Mouse (Mus musculus) heart, postnatal 0 days (tissue): Measurements from ENCODE around the gene Mtss1l. TPM values are rescaled to one million over a fixed set of nuclear protein-coding genes. Genes with fewer than 3 reads are reported as not detected.
A peak's percentile ranks its signal among the peaks of the same experiment; 100 is the strongest.

ENCODE experiments used
- ATAC-seq: fragments of 200-750 bp; cut with Nextera tagmentation; 2 replicates; pipeline ENCODE4 v1.8.0; 2017; ENCODE audit warnings: low read depth, moderate number of reproducible peaks, moderate library complexity; ENCODE audit not compliant: insufficient read depth
- DNase-seq: peaks from one replicate; pipeline ENCODE4 v3.0.0-alpha.2; 2016; ENCODE audit warnings: low spot score
- H3K27ac ChIP-seq: fragments of 300-500 bp; sonication (generic); 2 replicates; pipeline ENCODE4 v1.5.1; 2014; ENCODE audit warnings: low read depth, mild to moderate bottlenecking
- H3K27me3 ChIP-seq: fragments of 300-500 bp; sonication (generic); 2 replicates; pipeline ENCODE4 v1.6.1; 2014; ENCODE audit warnings: low read length, mixed read lengths; ENCODE audit not compliant: control insufficient read depth, insufficient read depth
- H3K36me3 ChIP-seq: fragments of 300-500 bp; sonication (generic); replicated peaks from 2 replicates; pipeline ENCODE4 v1.6.1; 2014; ENCODE audit warnings: low read length, mixed read lengths; ENCODE audit not compliant: control insufficient read depth, insufficient read depth
- H3K4me1 ChIP-seq: fragments of 300-500 bp; sonication (generic); 2 replicates; pipeline ENCODE4 v1.6.1; 2014; ENCODE audit warnings: antibody characterized with exemption; ENCODE audit not compliant: control insufficient read depth, insufficient read depth
- H3K4me2 ChIP-seq: fragments of 300-500 bp; sonication (generic); 2 replicates; pipeline ENCODE4 v1.6.1; 2014; ENCODE audit warnings: low read depth, mild to moderate bottlenecking, low read length, moderate library complexity
- H3K4me3 ChIP-seq: fragments of 300-500 bp; sonication (generic); 2 replicates; pipeline ENCODE4 v1.5.1; 2014; ENCODE audit warnings: low read depth, low read length
- H3K9ac ChIP-seq: fragments of 300-500 bp; sonication (generic); replicated peaks from 2 replicates; pipeline ENCODE4 v1.6.1; 2014; ENCODE audit warnings: low read depth, low read length, mixed read lengths
- H3K9me3 ChIP-seq: fragments of 300-500 bp; sonication (generic); replicated peaks from 2 replicates; pipeline ENCODE4 v1.6.1; 2016; ENCODE audit warnings: low read length; ENCODE audit not compliant: control insufficient read depth
- CTCF ChIP-seq: IDR thresholded peaks from 2 replicates; pipeline ENCODE4 v1.5.1; 2016; ENCODE audit warnings: antibody characterized with exemption, control low read depth, low read depth
- EP300 ChIP-seq: IDR thresholded peaks from 2 replicates; pipeline ENCODE4 v1.6.1; 2016; ENCODE audit warnings: antibody characterized with exemption, low read depth
- WGBS: fragments of 180-500 bp; shearing (Covaris S2); extraction: QIAGEN DNeasy Blood & Tissue Kit; methylation state at CpG from one replicate; pipeline ENCODE4 v1.1.7; 2014; 5-methylcytosine and 5-hydroxymethylcytosine counted together
- polyA plus RNA-seq: library from polyadenylated mRNA; unstranded; fragments of >200 nt; fragmentation: Nextera tagmentation; extraction: Ambion mirVana; gene quantifications from 2 replicates; pipeline ENCODE4 v1.2.1, GENCODE M21; 2015
- total RNA-seq: library from RNA; depleted of rRNA; stranded (reverse); fragments of >200 nt; gene quantifications from 2 replicates; pipeline ENCODE4 v1.2.3, GENCODE M21; 2014; ENCODE audit warnings: low replicate concordance; rRNA removed

The Mtss1l gene
- total RNA-seq (11.3 and 12.6 TPM in 2 replicates), polyA plus RNA-seq (4.1 and 5.1 TPM in 2 replicates)

DNA sequence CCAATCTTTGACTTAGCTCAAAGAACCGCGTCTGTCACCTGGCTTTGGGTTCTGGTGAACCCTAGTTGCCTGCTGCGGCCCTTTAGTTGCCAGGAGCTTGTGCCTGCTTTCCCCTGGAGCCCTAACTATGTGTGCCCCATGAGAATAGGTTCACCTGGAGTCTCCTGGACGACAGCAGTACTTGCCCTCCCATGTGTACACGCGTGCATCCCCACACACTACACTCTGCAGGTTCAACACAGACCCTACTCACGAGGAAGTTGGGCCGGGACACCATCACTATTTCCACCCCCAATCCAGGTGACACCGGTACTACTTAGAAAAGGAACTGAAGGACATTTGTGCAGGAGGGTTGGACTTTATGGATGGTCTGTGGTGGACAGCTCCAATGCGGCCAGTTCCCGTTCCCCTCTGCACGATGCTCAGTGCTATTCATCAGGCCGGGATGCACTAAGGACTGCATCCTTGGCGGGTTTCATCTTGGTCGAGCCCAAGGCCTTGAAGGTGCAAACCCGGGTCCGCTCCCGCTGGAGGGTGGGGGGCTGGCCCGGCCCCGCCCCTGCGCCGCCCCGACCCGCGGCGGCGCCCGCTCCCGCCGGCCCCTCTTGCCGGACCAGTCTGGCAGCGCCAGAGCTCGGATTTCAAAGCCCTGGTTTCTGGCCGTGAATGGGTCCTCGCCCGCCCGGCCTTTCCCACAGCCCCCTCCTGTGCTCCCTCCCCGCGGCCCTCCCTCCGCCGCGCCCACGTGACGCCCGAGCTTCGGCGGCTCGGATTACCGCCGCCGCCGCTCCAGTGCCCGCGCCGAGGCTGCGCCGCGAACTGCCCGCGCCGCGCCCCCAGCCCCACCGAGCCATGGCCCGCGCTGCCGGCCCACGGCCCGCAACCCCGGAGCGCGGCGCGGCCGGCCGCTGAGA is at the start of gene Mtss1l:
Mtss1l (plus strand) TSS at position 792 of the 914 bp plus-strand sequence.
- peak; percentile 73 for DNase-seq
- Histone ChIP-seq H3K4me3 (peak within 1 kb of the TSS; percentile 76), H3K27ac (peak within 1 kb of the TSS; percentile 89), H3K27me3 (no peaks in the 10 kb centered on the region), H3K4me2 (peak within 1 kb of the TSS; percentile 81), H3K36me3 (peaks cover 2% of the 10 kb centered on the region; the same call in 1 of the 2 replicates), H3K9me3 (no peaks in the 10 kb centered on the region), H3K4me1 (peaks cover 28% of the 10 kb centered on the region), H3K9ac (peak within 1 kb of the TSS; percentile 90)
- peak; percentile 84 for ATAC-seq
- TF ChIP-seq CTCF (no peak), EP300 (no peak)
- 9% methylated on average over 58 of the region's 75 CpGs for WGBS

DNA sequence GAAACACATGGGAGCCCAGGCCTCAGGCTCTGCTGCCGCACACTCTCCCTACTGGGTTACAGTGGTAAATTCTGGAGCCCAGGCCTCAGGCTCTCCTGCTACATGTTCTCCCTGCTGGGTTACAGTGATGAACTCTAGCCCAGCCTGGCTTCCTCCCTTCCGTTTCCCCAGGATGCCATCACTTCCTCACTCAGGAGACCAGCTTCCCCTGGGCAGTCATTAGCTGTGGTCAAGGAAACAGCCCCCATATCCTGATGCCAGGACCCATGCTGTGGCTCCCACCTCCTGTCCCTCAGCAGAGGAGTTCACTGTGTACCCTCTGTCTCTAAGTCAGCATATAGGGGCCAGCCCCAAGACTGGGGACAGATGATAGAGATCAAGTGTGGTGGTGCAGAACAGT is 49.1 kb upstream of the Mtss1l start:
- ATAC-seq (peak; percentile 16; the same call in 1 of the 2 replicates), DNase-seq (no peak)
- H3K4me2 ChIP-seq = no peak overlapping the region
- H3K9ac ChIP-seq = no peak overlapping the region
- H3K27me3 ChIP-seq = no peaks in the 10 kb centered on the region
- TF ChIP-seq CTCF = no peak
- peak; percentile 66; the same call in 1 of the 2 replicates for TF ChIP-seq EP300
- peak overlapping the region; percentile 81 for H3K27ac ChIP-seq
- 75% methylated on average over 2 of the region's 2 CpGs for WGBS
- H3K4me3 ChIP-seq = no peak overlapping the region
- H3K36me3 ChIP-seq = no peaks in the 10 kb centered on the region
- no peaks in the 10 kb centered on the region for H3K9me3 ChIP-seq
- H3K4me1 ChIP-seq = peaks cover 45% of the 10 kb centered on the region

- TF ChIP-seq EP300 (no peak), CTCF (no peak)
Measured at GRCm38 (mm10) chr8:110673168-110673567, 48.1 kb upstream of the Mtss1l start.

GRCm38 (mm10) chr8:110674589-110674988 is 46.7 kb upstream of the Mtss1l start:
- H3K9ac ChIP-seq = no peak overlapping the region
- 83% methylated on average over 1 of the region's 1 CpGs for WGBS
- H3K4me2 ChIP-seq = no peak overlapping the region
- no peak for TF ChIP-seq EP300
- TF ChIP-seq CTCF = no peak
- H3K4me3 ChIP-seq = no peak overlapping the region
- H3K27ac ChIP-seq = no peak overlapping the region
- H3K9me3 ChIP-seq = no peaks in the 10 kb centered on the region
- H3K36me3 ChIP-seq = no peaks in the 10 kb centered on the region
- ATAC-seq (no peak), DNase-seq (no peak)
- peaks cover 41% of the 10 kb centered on the region for H3K4me1 ChIP-seq
- H3K27me3 ChIP-seq = no peaks in the 10 kb centered on the region

More at GRCm38 (mm10) chr8:110673168-110673567, 48.1 kb upstream of the Mtss1l start:
- Histone ChIP-seq H3K36me3 (no peaks in the 10 kb centered on the region), H3K9ac (no peak overlapping the region), H3K4me3 (no peak overlapping the region), H3K4me1 (peaks cover 49% of the 10 kb centered on the region), H3K9me3 (no peaks in the 10 kb centered on the region), H3K27me3 (no peaks in the 10 kb centered on the region), H3K4me2 (no peak overlapping the region), H3K27ac (peak overlapping the region; percentile 63; the same call in 1 of the 2 replicates)
- 58% methylated on average over 2 of the region's 2 CpGs for WGBS
- ATAC-seq = no peak
- no peak for DNase-seq

- Histone ChIP-seq H3K4me1 (peaks cover 20% of the 10 kb centered on the region), H3K36me3 (no peaks in the 10 kb centered on the region), H3K4me3 (no peak overlapping the region), H3K27me3 (no peaks in the 10 kb centered on the region), H3K4me2 (no peak overlapping the region), H3K9ac (no peak overlapping the region), H3K9me3 (no peaks in the 10 kb centered on the region), H3K27ac (peak overlapping the region; percentile 83)
- peak; percentile 79 for DNase-seq
- 30% methylated on average over 5 of the region's 5 CpGs for WGBS
- ATAC-seq = peak; percentile 79
- TF ChIP-seq CTCF (no peak), EP300 (0 out of 2 replicates have a peak, but pooled peaks have one; percentile 38)
Measured at GRCm38 (mm10) chr8:110676702-110677101, 44.6 kb upstream of the Mtss1l start.
